Mouse (Mus musculus) c-Kit-negative CD71-positive TER-119-positive erythroid progenitor cells, embryonic 14.5 days (primary cell): ENCODE results near the gene Sgsm2.

Experiments
- DNase-seq: peaks from one replicate; pipeline ENCODE4 v3.0.0-alpha.2; 2013; ENCODE audit warnings: low read depth, low spot score

Sgsm2 gene

GRCm38 (mm10) chr11:74881979-74882378 lies 14.9 kb downstream of the Sgsm2 start:
- DNase-seq: no peak

GRCm38 (mm10) chr11:74880999-74881398 lies 15.9 kb downstream of the Sgsm2 start:
- no peak for DNase-seq

DNA sequence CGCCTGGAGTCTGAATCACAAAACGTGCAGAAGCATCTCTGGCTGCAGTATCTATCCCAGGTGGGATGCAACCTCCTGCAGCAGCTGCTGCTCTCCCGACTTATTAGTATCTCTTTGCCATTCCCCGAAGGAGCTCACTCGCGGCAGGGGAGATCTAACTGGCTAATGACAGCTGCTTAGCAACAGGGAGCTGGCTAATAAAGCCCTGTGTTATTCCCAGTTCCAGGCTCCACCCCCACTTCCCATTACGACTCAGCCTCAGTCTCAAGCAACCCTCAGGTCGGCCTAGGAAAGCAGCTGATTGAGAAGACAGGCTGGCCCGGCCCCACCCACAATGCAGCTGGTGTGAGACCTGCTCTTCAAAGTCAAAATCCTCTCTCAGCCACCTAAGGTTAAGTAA lies 20.1 kb downstream of the Sgsm2 start:
- no peak for DNase-seq

GRCm38 (mm10) chr11:74874630-74875029 lies 22.2 kb downstream of the Sgsm2 start:
- DNase-seq: no peak

GRCm38 (mm10) chr11:74870991-74871622 lies 25.8 kb downstream of the Sgsm2 start:
- no peak for DNase-seq

DNA sequence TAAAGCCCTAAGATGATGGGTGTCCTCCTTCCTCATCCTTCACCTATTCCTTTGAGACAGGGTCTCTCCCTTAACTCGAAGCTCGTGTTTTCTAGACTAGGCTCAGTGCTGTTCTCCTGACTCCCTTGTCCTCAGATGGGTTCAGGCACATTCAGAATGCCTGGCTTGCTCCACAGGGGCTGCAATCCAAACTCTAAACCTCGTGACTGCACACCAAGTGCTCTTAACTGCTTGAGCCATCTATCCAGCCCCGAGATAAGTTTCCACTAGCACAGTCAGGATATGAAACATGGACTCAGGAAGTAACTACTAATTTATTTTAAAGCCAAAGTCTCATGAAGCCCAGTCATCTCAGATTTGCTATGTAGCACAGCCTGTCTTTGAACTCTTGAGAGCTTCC lies 26.3 kb downstream of the Sgsm2 start:
- no peak for DNase-seq

GRCm38 (mm10) chr11:74869603-74870002 lies 27.3 kb downstream of the Sgsm2 start:
- no peak for DNase-seq

DNA sequence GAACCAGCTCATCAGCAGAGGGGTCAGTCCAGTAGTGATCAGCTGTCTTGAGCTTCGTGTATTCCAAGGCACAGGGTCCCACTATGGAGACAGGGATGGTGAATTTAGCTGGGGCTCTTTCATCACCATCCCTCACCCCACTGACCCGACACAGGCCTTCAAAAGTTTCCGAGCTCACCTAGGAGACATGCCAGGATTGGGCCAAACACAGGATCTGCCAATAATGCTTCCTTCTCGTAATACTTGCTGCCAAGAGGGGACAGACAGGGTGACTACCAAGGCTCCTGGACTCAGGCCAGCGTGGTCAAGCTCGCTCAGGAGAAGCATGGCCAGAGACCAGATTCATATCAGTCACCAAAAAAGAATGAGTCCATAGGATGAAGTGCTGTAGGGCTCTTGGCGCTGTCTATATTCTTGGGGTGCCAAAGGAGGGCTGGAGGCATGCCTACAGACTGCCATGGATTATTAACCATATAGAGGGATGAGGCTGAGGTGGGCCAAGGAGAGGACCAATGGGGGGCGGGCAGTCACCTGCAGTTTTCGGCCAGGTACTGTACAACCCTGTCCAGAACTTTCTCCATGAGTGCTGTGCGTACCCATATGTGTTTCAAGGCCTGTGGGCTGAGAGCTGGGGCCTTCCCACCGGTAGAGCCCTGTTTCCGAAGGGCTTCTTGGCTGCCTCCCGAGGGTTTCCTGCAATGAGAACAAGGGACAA lies 28.7 kb downstream of the Sgsm2 start:
- no peak for DNase-seq

DNA sequence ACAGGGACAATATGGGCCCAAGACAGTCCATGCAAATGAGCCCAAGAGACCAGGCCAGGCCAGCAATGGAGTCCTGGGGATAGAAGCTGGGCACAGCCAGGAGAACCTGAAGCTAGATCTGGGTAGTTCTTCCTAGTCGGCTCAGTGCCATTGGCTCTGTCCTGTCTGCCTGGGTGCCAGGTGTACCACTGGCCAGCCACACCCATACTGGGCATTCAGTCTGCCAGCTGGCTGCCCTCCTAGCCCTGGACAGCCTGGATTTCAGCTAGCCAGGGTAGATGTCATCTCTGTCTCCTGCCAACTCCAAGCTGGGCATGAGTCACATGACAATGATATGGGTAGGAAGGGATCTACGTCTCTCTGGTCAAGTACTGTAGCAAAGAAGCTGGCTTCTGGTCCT lies 29.7 kb downstream of the Sgsm2 start:
- DNase-seq: no peak

DNA sequence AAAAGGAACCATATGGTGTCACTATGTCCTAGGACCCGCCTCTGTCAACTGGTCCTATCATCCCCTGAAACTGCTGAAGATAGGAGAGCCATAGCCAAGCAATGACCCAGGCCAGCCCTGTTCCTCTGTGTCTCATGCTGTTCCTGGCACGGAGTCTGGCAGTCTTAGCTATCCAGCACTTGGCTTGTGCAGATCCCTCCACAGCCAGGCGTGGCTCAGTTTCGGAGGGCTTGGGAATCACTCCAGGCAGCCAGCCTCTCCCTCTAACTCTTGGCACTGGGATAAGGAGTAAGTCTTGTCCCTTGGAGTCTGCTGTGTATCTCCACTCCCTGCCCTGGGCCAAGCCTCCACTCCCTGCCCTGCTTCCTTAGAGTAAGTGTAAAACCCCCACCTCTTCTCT lies 30.2 kb downstream of the Sgsm2 start:
- no peak for DNase-seq

DNA sequence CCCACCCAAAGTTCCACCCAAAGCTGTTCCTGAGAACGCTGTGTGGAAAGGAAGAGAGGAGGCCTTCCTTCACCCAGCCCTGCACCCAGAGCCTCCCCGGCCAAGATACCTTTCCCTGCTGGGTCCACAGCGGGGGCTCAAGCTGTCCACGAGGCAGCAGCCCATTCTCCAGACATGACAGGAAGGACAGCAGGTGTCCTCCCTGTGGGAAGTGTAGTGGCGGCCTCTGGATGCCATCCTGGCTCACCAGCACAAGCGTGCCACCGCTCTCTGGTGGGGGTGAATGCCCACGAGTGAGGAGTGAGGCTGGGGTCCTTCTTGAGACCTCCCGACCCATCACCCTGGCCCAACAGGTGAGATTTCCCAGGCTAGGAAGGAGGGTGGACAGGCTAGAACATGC lies 31.6 kb downstream of the Sgsm2 start:
- DNase-seq: no peak

DNA sequence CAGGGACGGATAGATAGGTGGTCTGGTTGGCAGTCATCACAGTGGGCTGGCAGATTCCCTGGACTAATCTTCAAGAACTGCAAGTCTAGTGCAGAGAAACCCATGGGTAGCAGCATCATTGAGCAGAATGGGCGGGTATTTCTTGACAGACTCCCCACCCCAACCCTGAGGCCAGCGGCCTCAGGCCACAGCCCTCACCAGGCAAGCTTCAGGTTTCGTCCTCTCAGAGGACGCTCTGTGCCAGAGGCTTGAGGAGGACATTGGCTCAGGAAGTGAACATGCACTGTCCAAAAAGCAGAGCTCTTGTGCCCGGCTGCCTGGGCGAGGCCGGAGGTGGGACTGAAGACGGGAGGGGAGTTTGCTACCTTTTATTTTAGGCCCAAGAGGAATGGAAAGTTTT lies 32.4 kb downstream of the Sgsm2 start:
- no peak for DNase-seq

GRCm38 (mm10) chr11:74863471-74863870 lies 33.4 kb downstream of the Sgsm2 start:
- DNase-seq: no peak

DNA sequence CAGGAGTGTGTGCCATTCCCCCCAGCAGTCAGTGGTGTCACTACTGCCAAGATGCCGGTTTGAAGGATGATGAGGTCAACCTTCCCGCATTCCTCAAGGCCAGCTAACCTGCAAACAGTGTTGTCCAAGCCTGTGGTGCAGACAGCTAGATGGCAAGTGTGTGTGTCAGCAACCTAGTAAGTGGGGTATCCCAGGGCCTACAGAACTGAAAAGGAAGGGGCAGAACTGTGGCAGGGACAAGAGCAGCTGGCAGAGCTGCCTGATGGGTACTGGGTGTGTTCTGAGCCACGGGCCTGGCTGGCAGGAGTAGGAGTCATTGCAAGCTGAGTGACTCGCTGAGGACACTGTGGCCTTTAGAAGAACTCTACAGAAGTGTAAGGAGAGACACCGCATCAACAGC lies 34.7 kb downstream of the Sgsm2 start:
- DNase-seq: no peak

GRCm38 (mm10) chr11:74857756-74858155 lies 39.1 kb downstream of the Sgsm2 start:
- DNase-seq: no peak

- DNase-seq: no peak
Measured at GRCm38 (mm10) chr11:74850998-74851661, 45.7 kb downstream of the Sgsm2 start.

GRCm38 (mm10) chr11:74847919-74848521 lies 48.8 kb downstream of the Sgsm2 start:
- peak; percentile 68 for DNase-seq

DNA sequence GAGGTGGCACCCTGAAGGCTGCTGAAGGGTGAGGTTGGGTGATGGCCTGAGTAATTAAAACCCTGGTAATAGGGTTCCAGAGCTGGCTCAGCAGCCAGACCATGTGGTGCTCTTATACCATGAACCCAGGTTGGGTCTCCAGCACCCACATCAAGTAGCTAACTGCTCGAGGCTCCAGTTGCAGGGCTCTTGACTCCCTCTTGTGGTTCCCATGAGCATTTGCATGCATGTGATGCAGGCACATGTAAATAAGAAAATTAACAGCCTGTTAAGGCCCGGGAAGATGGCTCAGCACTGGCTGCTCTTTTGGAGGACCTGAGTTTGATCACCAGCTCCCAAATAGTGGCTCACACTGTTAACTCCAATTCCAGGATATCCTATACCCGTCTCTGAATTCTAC lies 51.1 kb downstream of the Sgsm2 start:
- DNase-seq: no peak

- no peak for DNase-seq
Measured at GRCm38 (mm10) chr11:74843761-74844160, 53.1 kb downstream of the Sgsm2 start.

DNA sequence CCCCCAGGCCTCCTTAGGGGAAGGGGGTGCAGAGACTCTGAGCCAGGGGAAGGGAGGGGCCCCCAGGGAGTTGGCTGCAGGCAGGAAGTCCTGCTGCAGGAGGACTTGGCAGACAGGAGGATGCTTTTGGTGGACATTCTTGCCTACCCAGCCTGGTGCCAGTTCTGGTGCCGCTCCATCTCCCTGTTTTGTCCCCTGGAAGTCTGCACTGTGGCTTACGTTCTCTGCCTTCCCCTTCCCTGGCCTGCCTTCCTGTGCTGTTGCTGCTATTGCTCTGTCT lies 53.5 kb downstream of the Sgsm2 start:
- no peak for DNase-seq

DNA sequence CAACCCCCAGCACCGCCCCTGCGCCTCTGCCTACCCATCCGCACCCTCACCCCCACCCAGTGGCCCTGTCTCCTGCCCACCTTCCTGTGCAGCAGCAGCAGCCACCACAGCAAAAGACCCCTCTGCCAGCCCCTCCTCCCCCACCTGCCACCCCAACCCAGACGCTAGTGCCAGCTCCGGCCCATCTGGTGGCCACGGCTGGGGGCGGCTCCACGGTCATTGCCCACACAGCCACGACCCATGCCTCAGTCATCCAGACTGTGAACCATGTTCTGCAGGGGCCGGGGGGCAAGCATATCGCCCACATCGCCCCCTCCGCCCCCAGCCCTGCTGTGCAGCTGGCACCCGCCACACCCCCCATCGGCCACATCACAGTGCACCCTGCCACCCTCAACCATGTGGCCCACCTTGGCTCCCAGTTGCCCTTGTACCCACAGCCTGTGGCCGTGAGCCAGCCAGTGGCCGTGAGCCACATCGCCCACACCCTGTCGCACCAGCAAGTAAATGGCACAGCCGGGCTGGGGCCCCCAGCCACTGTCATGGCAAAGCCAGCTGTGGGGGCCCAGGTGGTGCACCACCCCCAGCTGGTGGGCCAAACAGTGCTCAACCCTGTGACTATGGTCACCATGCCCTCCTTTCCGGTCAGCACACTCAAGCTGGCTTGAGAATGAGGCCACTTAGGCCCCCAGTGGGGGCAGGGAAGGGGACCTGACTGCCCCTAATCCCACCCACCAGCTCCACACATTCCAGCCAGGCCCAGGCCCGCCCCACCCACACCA lies 54.0 kb downstream of the Sgsm2 start:
- DNase-seq: no peak

DNA sequence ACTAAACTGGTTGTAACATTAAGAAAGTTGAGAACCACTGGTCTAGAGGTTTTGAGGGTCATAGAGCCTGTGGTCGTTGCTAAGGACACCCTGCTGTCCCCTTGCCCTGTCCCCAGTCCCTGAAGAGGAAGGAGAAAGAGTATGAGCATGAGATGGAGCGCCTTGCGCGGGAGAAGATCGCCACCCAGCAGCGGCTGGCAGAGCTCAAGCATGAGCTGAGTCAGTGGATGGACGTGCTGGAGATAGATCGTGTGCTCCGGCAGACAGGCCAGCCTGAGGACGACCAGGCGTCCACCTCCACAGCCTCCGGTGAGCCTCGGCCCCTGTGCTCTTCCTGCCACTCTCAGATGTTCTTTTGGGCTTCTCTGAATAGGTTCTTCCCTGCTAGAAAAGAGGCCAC lies 54.8 kb downstream of the Sgsm2 start:
- no peak for DNase-seq
